Mouse (Mus musculus): ENCODE results near the gene Csrnp3.
A peak's percentile ranks its signal among the peaks of the same experiment; 100 is the strongest.

The Csrnp3 gene

GRCm38 (mm10) chr2:65870919-65871582, 25.5 kb downstream of the Csrnp3 start:
- no peak for DNase-seq (ENCODE audit: low spot score)

- DNase-seq (ENCODE audit: low spot score) = no peak
Observed at GRCm38 (mm10) chr2:65891590-65891989, 46.0 kb downstream of the Csrnp3 start.

- DNase-seq (ENCODE audit: low spot score) = no peak
Observed at GRCm38 (mm10) chr2:65893241-65893640, 47.7 kb downstream of the Csrnp3 start.

GRCm38 (mm10) chr2:65894299-65894698, 48.7 kb downstream of the Csrnp3 start:
- DNase-seq (ENCODE audit: low spot score) = no peak

- DNase-seq (ENCODE audit: low spot score) = peak; percentile 11
Observed at GRCm38 (mm10) chr2:65896542-65896941, 51.0 kb downstream of the Csrnp3 start.

- DNase-seq (ENCODE audit: low spot score) = no peak
Observed at GRCm38 (mm10) chr2:65897084-65897483, 51.5 kb downstream of the Csrnp3 start.

- DNase-seq (ENCODE audit: low spot score) = no peak
Observed at GRCm38 (mm10) chr2:65899478-65899877, 53.9 kb downstream of the Csrnp3 start.

GRCm38 (mm10) chr2:65908526-65908925, 63.0 kb downstream of the Csrnp3 start:
- no peak for DNase-seq (ENCODE audit: low spot score)

- DNase-seq (ENCODE audit: low spot score) = no peak
Observed at GRCm38 (mm10) chr2:65909724-65910521, 64.4 kb downstream of the Csrnp3 start.

- no peak for DNase-seq (ENCODE audit: low spot score)
Observed at GRCm38 (mm10) chr2:65915994-65916393, 70.4 kb downstream of the Csrnp3 start.

- DNase-seq (ENCODE audit: low spot score) = no peak
Observed at GRCm38 (mm10) chr2:65920651-65921412, 75.3 kb downstream of the Csrnp3 start.

- DNase-seq (ENCODE audit: low spot score) = no peak
Observed at GRCm38 (mm10) chr2:65925363-65925941, 79.9 kb downstream of the Csrnp3 start.

- no peak for DNase-seq (ENCODE audit: low spot score)
Observed at GRCm38 (mm10) chr2:65926935-65927708, 81.6 kb downstream of the Csrnp3 start.

GRCm38 (mm10) chr2:65929286-65929685, 83.7 kb downstream of the Csrnp3 start:
- no peak for DNase-seq (ENCODE audit: low spot score)

- no peak for DNase-seq (ENCODE audit: low spot score)
Observed at GRCm38 (mm10) chr2:65929927-65930326, 84.4 kb downstream of the Csrnp3 start.

GRCm38 (mm10) chr2:65931313-65931712, 85.7 kb downstream of the Csrnp3 start:
- no peak for DNase-seq (ENCODE audit: low spot score)

- DNase-seq (ENCODE audit: low spot score) = peak; percentile 10
Observed at GRCm38 (mm10) chr2:65931841-65932311, 86.3 kb downstream of the Csrnp3 start.

- DNase-seq (ENCODE audit: low spot score) = no peak
Observed at GRCm38 (mm10) chr2:65934099-65934498, 88.5 kb downstream of the Csrnp3 start.

GRCm38 (mm10) chr2:65938900-65939299, 93.3 kb downstream of the Csrnp3 start:
- no peak for DNase-seq (ENCODE audit: low spot score)

GRCm38 (mm10) chr2:65940351-65940750, 94.8 kb downstream of the Csrnp3 start:
- peak; percentile 10 for DNase-seq (ENCODE audit: low spot score)

- DNase-seq (ENCODE audit: low spot score) = no peak
Observed at GRCm38 (mm10) chr2:65942346-65942745, 96.8 kb downstream of the Csrnp3 start.
